Mouse (Mus musculus) testis, adult 2 months (tissue): Measurements from ENCODE around the gene Dock1.

Experiments
- CTCF ChIP-seq: fragments of 200-500 bp; IDR thresholded peaks from 2 replicates; pipeline ENCODE4 v1.5.1; 2012; ENCODE audit warnings: low read depth, mild to moderate bottlenecking, inconsistent platforms, low read length, moderate library complexity; ENCODE audit not compliant: control insufficient read depth, insufficient read depth, insufficient replicate concordance
- POLR2A ChIP-seq: fragments of 200-500 bp; IDR thresholded peaks from 2 replicates; pipeline ENCODE4 v1.6.1; 2012; ENCODE audit warnings: low read depth, mild to moderate bottlenecking, inconsistent platforms, low read length, moderate library complexity; ENCODE audit not compliant: control insufficient read depth

- no peak for TF ChIP-seq POLR2A
- no peak for TF ChIP-seq CTCF
Measured at GRCm38 (mm10) chr7:135083421-135083820, 413.0 kb downstream of the Dock1 start.
